Mouse (Mus musculus) megakaryocyte, embryonic 14.5 days (primary cell): ENCODE data around the gene Gpank1.

Experiments used
- FLI1 ChIP-seq: IDR thresholded peaks from 2 replicates; pipeline ENCODE4 v1.6.1; 2012; ENCODE audit warnings: low read length, inconsistent platforms, mixed read lengths
- GATA1 ChIP-seq: IDR thresholded peaks from 3 replicates; pipeline ENCODE4 v1.6.1; 2012; ENCODE audit warnings: mixed read lengths, low read length, inconsistent platforms, borderline replicate concordance

DNA sequence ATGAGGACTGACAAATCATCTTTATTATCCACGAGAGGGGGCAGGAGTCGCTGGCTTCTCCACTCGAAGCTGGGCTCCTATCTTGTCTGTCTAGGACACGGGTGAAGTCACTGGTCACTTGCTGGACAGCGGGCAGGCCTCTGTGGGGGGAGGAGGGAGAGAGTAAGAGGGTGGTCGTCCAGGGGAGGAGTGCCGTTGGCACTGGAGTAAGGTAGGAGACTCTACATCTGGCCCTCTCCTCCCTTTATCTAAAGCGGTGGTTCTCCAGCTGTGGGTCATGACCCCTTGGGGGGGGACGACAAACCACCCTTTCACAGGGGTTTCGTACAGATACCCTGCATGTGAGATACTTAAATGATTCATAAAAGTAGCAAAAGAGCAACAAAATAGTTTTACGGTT lies 7.7 kb downstream of the Gpank1 start:
- TF ChIP-seq GATA1, result no peak
- no peak for TF ChIP-seq FLI1
